Mouse (Mus musculus): Measurements from ENCODE around the gene Myo10. TPM values are rescaled to one million over a fixed set of nuclear protein-coding genes. Genes with fewer than 3 reads are reported as not detected.
"Not testable (repeated sequence)": the region's sequence is repeated elsewhere in the genome, so short reads cannot be mapped to it uniquely, and the experiment has no call there.

The Myo10 gene
- polyA plus RNA-seq, 1 experiment from 2014 or later, result 42.0 TPM

DNA sequence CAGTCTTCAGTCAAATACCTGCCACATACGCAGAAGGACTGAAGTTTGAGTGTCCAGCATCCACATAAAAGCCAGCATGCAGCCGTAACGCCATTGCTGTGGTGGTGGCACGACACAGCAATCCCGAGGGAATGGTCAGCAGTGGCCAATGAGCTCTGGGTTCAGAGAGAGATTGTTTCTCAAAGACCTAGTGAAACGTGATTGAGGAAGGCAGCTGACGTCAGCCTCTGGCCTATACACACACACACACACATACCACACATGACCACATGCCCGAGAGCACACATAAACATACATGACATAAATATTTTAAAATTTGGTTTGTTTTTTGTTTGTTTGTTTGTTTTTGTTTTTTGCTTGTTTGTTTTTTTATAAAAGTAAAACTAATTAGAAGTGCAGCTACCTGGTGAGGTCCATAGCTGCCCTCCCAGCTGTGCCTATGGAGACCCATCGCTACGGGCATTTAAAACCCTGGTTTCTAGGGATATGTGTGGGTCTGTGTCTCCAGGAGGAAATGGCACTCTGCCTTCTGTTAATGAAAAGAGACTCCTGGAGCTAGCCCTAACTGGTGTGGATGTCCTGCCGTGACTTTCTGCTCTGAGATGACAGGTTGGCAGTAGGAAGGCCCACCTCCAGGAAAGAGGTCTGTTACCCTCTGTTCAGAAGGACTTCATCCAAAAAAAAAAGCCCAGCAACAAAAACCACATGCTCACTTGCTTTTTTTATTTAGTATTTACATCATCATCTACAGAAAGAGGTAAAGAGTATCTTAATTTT is 82.7 kb downstream of the Myo10 start:
- Histone ChIP-seq H3K9me3 (replicated peaks) (0 out of 2 replicates have a peak, but pooled peaks cover 3% of the 10 kb centered on the region), H3K4me2 (replicated peaks) (no peak overlapping the region), H3K9ac (no peak overlapping the region), H3K27me3 (no peaks in the 10 kb centered on the region), H3K4me1 (no peaks in the 10 kb centered on the region), H3K27ac (no peak overlapping the region), H3K36me3 (peaks cover 13% of the 10 kb centered on the region), H3K4me3 (no peak overlapping the region)
- ATAC-seq (ENCODE audit: low FRiP score), result no peak
- 76% methylated on average over 11 of the region's 11 CpGs for WGBS

DNA sequence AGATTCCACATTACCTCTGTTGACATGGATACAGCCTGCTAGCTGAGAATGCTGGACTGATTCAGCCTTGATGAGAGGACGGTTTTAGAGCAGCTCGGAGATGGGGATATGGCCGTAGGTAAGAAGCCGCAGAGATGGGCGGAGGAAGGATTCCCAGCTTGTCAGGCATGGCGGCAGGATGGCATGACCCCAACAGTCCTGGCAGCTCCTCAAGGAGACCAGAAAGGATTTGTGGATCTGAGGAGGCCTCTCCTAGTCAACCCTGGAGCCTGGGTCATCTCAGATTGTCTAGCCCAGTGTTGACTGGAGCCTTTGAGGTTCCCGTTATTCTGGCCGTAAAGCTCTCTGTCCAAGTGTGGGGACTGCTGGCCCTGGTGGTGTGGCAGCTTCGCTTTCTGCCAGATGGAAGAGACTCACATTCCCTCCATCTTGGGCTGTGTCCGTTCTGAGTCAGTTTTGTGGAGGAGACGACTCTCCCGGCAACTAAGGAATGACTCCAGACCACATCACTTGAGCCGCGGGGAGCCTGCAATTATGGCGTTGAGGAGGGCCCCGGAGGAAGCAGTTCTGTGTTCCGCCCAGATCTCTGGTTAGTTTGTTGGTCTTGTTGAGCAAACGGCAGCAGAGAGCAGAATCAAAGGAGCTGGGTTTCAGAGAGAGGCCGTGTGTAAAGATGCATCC is 84.7 kb downstream of the Myo10 start:
- 87% methylated on average over 19 of the region's 19 CpGs for WGBS
- H3K9ac ChIP-seq, result no peak overlapping the region
- no peak overlapping the region for H3K27ac ChIP-seq
- H3K4me2 ChIP-seq (replicated peaks), result no peak overlapping the region
- H3K9me3 ChIP-seq (replicated peaks), result 0 out of 2 replicates have a peak, but pooled peaks cover 3% of the 10 kb centered on the region
- ATAC-seq (ENCODE audit: low FRiP score), result no peak
- peaks cover 13% of the 10 kb centered on the region for H3K36me3 ChIP-seq
- H3K27me3 ChIP-seq, result no peaks in the 10 kb centered on the region
- no peaks in the 10 kb centered on the region for H3K4me1 ChIP-seq
- no peak overlapping the region for H3K4me3 ChIP-seq

DNA sequence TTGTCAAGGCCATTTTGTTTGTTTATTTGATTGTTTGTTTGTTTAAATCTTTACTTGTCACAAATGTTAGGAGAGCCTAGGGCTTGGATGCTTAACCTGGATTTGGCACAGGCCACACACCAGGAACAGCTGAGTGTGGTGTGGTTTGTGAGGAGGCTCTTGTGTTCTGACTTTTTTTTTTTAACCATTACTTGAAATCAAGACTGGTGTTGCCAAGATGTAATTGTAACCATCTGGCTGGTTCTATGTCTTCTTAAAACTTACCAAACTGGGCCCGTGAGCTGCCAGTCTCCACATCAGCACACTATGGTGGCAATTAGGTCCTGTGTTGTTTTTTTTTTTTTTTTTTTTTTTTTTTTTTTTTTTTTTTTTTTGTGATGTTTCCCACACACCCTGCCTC is 85.6 kb downstream of the Myo10 start:
- Histone ChIP-seq H3K4me1 (no peaks in the 10 kb centered on the region), H3K27me3 (no peaks in the 10 kb centered on the region), H3K9me3 (replicated peaks) (no peaks in the 10 kb centered on the region), H3K9ac (no peak overlapping the region), H3K27ac (no peak overlapping the region), H3K36me3 (0 out of 2 replicates have a peak, but pooled peaks cover 6% of the 10 kb centered on the region), H3K4me3 (no peak overlapping the region), H3K4me2 (replicated peaks) (no peak overlapping the region)
- no peak for ATAC-seq (ENCODE audit: low FRiP score)
- WGBS, result 74% methylated on average over 1 of the region's 1 CpGs

DNA sequence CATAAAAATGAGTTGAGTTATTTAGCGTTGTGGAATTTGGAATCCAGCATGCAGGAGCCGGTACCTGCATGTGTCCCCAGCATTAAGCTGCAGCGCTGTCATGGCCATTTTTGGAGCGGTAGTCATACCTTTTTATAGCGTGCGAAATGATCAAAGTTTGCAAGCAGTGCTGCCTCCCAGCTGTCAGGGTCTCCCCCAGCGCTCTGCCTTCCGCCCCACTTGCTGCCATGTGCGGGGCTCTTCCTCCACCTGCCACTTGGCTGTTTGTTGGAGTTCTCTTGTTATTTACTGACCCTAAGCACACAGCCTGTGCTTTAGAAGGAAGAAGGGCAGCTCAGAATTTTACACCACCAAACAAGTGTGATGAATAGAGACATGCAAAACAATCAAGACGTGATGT is 88.6 kb downstream of the Myo10 start:
- ATAC-seq (ENCODE audit: low FRiP score), result no peak
- no peak overlapping the region for H3K27ac ChIP-seq
- H3K36me3 ChIP-seq, result 0 out of 2 replicates have a peak, but pooled peaks cover 4% of the 10 kb centered on the region
- H3K4me2 ChIP-seq (replicated peaks), result no peak overlapping the region
- no peak overlapping the region for H3K4me3 ChIP-seq
- no peaks in the 10 kb centered on the region for H3K27me3 ChIP-seq
- H3K9ac ChIP-seq, result no peak overlapping the region
- 94% methylated on average over 10 of the region's 10 CpGs for WGBS
- H3K9me3 ChIP-seq (replicated peaks), result no peaks in the 10 kb centered on the region
- H3K4me1 ChIP-seq, result peaks cover 16% of the 10 kb centered on the region

DNA sequence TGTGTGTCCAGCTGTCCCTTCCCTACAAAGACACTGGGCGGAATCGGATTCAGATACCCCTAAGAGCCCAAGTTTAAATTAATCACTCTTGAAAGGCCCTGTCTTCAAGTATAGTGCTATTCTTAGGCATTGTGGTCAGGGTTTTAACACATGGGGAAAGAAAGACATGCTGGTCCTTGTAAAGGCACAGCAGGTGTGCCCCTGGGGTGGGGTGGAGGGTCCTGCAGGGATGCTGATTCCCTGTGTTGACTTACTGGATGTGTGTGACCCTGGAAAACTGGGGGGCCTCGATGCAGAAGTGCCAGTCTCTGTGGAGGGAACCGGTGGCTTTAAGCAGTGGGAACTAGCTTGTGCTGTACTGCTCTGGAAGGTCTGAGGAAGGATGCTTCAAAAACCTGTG is 90.6 kb downstream of the Myo10 start:
- WGBS, result 50% methylated on average over 4 of the region's 4 CpGs
- peaks cover 21% of the 10 kb centered on the region for H3K4me1 ChIP-seq
- no peak for ATAC-seq (ENCODE audit: low FRiP score)
- H3K9ac ChIP-seq, result no peak overlapping the region
- no peak overlapping the region for H3K4me3 ChIP-seq
- no peak overlapping the region for H3K27ac ChIP-seq
- H3K9me3 ChIP-seq (replicated peaks), result no peaks in the 10 kb centered on the region
- H3K36me3 ChIP-seq, result no peaks in the 10 kb centered on the region
- H3K27me3 ChIP-seq, result no peaks in the 10 kb centered on the region
- H3K4me2 ChIP-seq (replicated peaks), result no peak overlapping the region

DNA sequence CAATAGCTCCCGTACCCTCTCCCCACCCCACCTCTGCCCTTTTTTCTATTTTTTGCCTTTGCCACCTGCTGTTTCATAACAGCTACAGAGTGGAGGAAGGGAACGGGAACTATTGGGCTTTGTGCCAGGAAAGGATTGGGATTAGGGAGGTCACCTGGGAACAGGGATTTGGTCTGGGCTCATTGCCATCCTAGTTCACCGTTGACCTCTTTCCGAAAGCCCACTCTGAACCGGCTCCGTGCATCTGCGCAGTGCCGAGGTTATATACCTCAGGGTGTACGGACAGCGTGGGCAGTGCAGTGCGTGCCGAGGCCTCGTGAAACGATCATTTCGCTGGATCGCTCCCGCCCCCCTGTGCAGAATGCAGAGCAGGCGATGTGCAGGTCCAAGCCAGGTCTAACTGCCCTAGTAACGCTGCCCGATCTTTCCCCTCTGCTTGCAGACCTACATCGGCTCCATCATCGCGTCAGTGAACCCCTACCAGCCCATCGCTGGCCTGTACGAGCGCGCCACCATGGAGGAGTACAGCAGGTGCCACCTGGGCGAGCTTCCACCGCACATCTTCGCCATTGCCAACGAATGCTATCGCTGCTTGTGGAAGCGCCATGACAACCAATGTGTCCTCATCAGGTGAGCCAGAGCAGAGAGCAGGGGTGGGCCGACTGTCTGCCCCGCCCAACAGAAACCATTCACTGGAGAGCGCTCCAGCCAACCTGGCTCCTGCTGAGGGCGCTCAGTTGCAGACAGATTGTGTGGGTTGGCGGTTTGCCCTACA is 91.4 kb downstream of the Myo10 start:
- 57% methylated on average over 38 of the region's 38 CpGs for WGBS
- Histone ChIP-seq H3K9me3 (replicated peaks) (no peaks in the 10 kb centered on the region), H3K9ac (no peak overlapping the region), H3K4me1 (peaks cover 21% of the 10 kb centered on the region), H3K4me3 (peak overlapping the region; percentile 6), H3K27me3 (no peaks in the 10 kb centered on the region), H3K36me3 (no peaks in the 10 kb centered on the region), H3K27ac (no peak overlapping the region), H3K4me2 (replicated peaks) (peak overlapping the region; percentile 24)
- ATAC-seq (ENCODE audit: low FRiP score), result peak; percentile 20; the same call in 1 of the 2 replicates

DNA sequence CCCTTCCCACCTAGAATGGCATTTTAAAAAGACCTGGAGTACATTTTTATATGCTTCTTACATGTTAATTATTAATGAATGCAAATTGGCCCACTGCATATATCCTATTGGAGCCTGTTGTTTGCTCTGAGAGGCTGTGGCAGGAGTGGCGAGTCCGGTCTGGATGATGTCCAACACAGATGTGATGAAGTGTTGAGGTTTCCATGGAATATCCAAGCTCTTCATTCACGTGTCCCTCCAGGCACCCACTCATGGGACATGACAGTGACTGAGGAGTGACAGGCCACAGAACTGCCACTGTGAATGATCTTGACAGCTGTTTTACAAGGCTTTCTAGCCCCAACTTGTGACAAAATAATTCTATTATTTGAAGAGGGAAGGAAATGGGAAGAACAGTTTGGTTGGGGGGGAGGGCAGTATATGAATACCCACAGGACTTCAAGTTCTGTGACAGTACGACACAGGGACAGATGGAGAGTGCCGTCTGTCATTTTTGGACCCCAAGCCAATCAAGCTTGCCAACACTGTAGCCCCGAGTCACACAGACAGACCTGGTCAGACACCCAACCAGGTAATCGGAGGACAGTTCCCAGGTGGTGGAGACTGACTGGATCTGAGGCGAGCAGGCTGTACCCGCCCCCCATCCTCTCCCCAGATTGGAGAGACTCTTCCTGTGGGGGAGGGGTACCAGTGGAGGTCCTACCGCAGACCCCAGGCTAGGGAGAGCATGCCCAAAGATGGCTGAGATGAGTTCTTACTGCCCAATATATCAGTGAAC is 93.1 kb downstream of the Myo10 start:
- Histone ChIP-seq H3K4me1 (peaks cover 21% of the 10 kb centered on the region), H3K9ac (no peak overlapping the region), H3K36me3 (no peaks in the 10 kb centered on the region), H3K27ac (no peak overlapping the region), H3K4me3 (no peak overlapping the region), H3K27me3 (no peaks in the 10 kb centered on the region), H3K4me2 (replicated peaks) (no peak overlapping the region), H3K9me3 (replicated peaks) (no peaks in the 10 kb centered on the region)
- peak; percentile 47 for ATAC-seq (ENCODE audit: low FRiP score)
- WGBS, result 61% methylated on average over 10 of the region's 10 CpGs

DNA sequence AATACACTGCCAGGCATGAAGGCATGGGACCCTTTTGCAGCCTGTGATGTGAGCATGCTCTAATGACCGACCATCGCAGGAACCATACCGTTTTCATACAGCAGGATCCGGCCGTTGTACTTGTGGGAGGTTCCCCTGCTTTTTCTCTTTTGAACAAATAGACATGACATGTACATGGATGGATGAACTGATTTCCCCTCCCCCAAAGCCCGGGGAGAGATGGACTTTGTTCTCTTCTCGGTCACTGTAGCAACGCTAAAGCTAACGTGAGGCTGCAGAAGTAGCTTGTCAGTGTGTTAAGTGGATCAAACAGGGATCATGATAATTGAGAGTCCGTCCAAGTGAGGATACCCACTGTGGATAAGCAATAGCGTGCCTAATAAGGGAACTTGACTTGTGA is 93.7 kb downstream of the Myo10 start:
- no peak overlapping the region for H3K27ac ChIP-seq
- no peak overlapping the region for H3K4me3 ChIP-seq
- no peak overlapping the region for H3K4me2 ChIP-seq (replicated peaks)
- no peak overlapping the region for H3K9ac ChIP-seq
- peak; percentile 19 for ATAC-seq (ENCODE audit: low FRiP score)
- H3K36me3 ChIP-seq, result no peaks in the 10 kb centered on the region
- H3K9me3 ChIP-seq (replicated peaks), result no peaks in the 10 kb centered on the region
- WGBS, result 31% methylated on average over 11 of the region's 11 CpGs
- no peaks in the 10 kb centered on the region for H3K27me3 ChIP-seq
- peaks cover 21% of the 10 kb centered on the region for H3K4me1 ChIP-seq

DNA sequence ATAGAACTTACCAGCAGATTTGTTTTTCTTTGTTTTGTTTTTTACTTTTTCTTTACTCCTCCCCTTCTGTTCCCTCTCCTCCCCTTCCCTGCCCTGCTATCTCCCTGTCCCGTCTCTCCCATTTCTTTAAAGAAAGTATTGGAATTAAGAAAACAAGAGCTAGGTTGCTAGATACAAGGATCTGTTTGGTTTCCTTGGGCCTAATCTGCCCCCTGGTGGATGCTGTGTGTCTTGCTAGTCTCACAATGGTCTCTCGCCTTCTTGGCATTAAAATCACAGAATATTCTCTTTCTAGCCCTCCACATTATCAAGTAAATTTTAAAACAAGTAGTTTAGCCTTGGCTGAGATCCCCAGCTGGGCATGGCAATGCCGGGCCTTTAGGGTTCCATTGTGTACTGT is 94.7 kb downstream of the Myo10 start:
- Histone ChIP-seq H3K4me2 (replicated peaks) (no peak overlapping the region), H3K9ac (no peak overlapping the region), H3K36me3 (no peaks in the 10 kb centered on the region), H3K27me3 (no peaks in the 10 kb centered on the region), H3K4me3 (no peak overlapping the region), H3K4me1 (peaks cover 21% of the 10 kb centered on the region), H3K9me3 (replicated peaks) (no peaks in the 10 kb centered on the region), H3K27ac (no peak overlapping the region)
- no peak for ATAC-seq (ENCODE audit: low FRiP score)
- 32% methylated on average over 3 of the region's 3 CpGs for WGBS

DNA sequence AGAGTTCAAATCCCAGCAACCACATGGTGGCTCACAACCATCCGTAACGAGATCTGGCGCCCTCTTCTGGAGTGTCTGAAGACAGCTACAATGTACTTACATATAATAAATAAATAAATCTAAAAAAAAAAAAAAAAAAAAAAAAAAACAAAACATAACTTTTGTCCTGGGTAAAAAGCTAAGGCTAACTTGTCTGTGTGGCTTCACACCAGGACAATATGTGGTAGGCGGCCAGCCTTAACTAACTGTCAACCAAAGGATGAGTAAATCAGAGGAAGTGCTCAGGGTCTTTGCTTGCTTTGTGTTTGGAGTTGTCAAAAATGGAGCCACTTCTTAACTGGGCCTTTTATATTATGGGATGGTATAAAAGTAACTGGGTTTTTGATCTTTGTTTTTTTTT is 95.8 kb downstream of the Myo10 start:
- H3K9ac ChIP-seq; H3K36me3 ChIP-seq; H3K27ac ChIP-seq; H3K9me3 ChIP-seq (replicated peaks); H3K4me2 ChIP-seq (replicated peaks); ATAC-seq (ENCODE audit: low FRiP score); H3K27me3 ChIP-seq; H3K4me3 ChIP-seq: not testable (repeated sequence)
- 82% methylated on average over 4 of the region's 4 CpGs for WGBS
- H3K4me1 ChIP-seq, result peaks cover 21% of the 10 kb centered on the region

DNA sequence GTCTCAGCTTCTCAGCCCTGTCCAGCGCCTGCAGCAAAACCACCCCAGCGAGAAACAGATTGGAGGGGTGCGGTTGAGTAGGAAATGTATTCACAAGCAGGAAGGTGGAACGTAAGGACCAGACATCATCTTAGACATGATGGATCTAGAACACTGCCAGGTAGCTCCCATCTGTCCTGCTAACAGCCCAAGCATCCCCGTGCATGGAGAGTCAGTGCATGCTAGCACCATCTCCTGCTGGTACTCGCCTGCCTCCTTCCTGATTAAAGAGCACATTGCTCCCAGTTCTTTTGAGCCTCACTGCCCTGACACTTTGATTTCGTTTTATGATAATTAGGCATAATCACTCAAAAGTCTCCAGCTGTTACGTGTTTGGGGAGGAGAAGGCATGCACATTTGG is 96.9 kb downstream of the Myo10 start:
- Histone ChIP-seq H3K4me1 (peaks cover 13% of the 10 kb centered on the region), H3K27me3 (no peaks in the 10 kb centered on the region), H3K4me2 (replicated peaks) (no peak overlapping the region), H3K27ac (no peak overlapping the region), H3K36me3 (no peaks in the 10 kb centered on the region; the same call in 1 of the 2 replicates), H3K9ac (no peak overlapping the region), H3K9me3 (replicated peaks) (no peaks in the 10 kb centered on the region), H3K4me3 (no peak overlapping the region)
- no peak for ATAC-seq (ENCODE audit: low FRiP score)
- 75% methylated on average over 8 of the region's 8 CpGs for WGBS

DNA sequence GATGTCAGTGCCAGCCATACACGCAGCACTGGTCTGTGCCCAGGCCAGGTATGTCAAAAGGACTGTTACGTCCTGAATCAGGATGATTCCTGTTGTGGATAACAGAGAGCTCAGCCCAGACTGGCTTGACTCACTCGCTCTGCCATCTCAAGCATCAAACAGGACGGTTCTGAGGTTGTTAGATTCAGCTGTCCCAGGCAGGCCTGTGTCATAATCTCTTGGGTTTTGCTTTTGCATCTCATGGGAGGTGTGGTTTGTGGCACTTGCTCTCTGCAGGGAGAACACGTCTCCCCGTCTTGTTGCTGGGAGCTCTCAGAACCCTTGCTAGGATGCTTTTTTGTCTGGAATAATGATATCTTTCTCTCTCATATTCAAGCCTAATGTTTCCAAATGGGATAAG is 97.9 kb downstream of the Myo10 start:
- H3K9me3 ChIP-seq (replicated peaks), result no peaks in the 10 kb centered on the region
- no peak overlapping the region for H3K9ac ChIP-seq
- WGBS, result 86% methylated on average over 6 of the region's 6 CpGs
- no peaks in the 10 kb centered on the region; the same call in 1 of the 2 replicates for H3K36me3 ChIP-seq
- no peaks in the 10 kb centered on the region for H3K27me3 ChIP-seq
- no peak overlapping the region for H3K27ac ChIP-seq
- no peak overlapping the region for H3K4me2 ChIP-seq (replicated peaks)
- peaks cover 10% of the 10 kb centered on the region for H3K4me1 ChIP-seq
- H3K4me3 ChIP-seq, result no peak overlapping the region
- ATAC-seq (ENCODE audit: low FRiP score), result no peak

Measured in hindbrain, embryonic 12.5 days (tissue).